Mouse (Mus musculus) hindbrain, embryonic 11.5 days (tissue): ENCODE data around the gene 0610030E20Rik. TPM values are rescaled to one million over a fixed set of nuclear protein-coding genes. Genes with fewer than 3 reads are reported as not detected.

Experiments
- ATAC-seq: fragments of 200-750 bp; cut with Nextera tagmentation; 2 replicates; pipeline ENCODE4 v1.8.0; 2017; ENCODE audit warnings: mild to moderate bottlenecking, moderate TSS enrichment, moderate library complexity; ENCODE audit not compliant: low FRiP score
- DNase-seq: peaks from one replicate; pipeline ENCODE4 v3.0.0-alpha.2; 2015; ENCODE audit warnings: low spot score
- H3K27ac ChIP-seq: fragments of 300-500 bp; sonication (generic); 2 replicates; pipeline ENCODE4 v1.5.1; 2014; ENCODE audit warnings: mild to moderate bottlenecking, low read depth, low read length
- H3K27me3 ChIP-seq: fragments of 300-500 bp; sonication (generic); 2 replicates; pipeline ENCODE4 v1.6.1; 2014; ENCODE audit warnings: mild to moderate bottlenecking, low read length, moderate library complexity, mixed read lengths; ENCODE audit not compliant: control insufficient read depth, insufficient read depth
- H3K36me3 ChIP-seq: fragments of 300-500 bp; sonication (generic); 2 replicates; pipeline ENCODE4 v1.6.1; 2014; ENCODE audit warnings: mild to moderate bottlenecking, low read length, moderate library complexity, mixed read lengths; ENCODE audit not compliant: control insufficient read depth, insufficient read depth
- H3K4me1 ChIP-seq: fragments of 300-500 bp; sonication (generic); replicated peaks from 2 replicates; pipeline ENCODE4 v1.6.1; 2014; ENCODE audit warnings: low read length, mixed read lengths; ENCODE audit not compliant: control insufficient read depth, insufficient read depth
- H3K4me2 ChIP-seq: fragments of 300-500 bp; sonication (generic); replicated peaks from 2 replicates; pipeline ENCODE4 v1.6.1; 2014; ENCODE audit warnings: mild to moderate bottlenecking, low read depth, low read length
- H3K4me3 ChIP-seq: fragments of 300-500 bp; sonication (generic); 2 replicates; pipeline ENCODE4 v1.5.1; 2014; ENCODE audit warnings: low read depth, low read length
- H3K9ac ChIP-seq: fragments of 300-500 bp; sonication (generic); 2 replicates; pipeline ENCODE4 v1.6.1; 2014; ENCODE audit warnings: low read depth, low read length
- H3K9me3 ChIP-seq: fragments of 300-500 bp; sonication (generic); 2 replicates; pipeline ENCODE4 v1.6.1; 2016; ENCODE audit warnings: low read length; ENCODE audit not compliant: control insufficient read depth
- WGBS: fragments of 180-500 bp; shearing (Covaris S2); extraction: QIAGEN DNeasy Blood & Tissue Kit; methylation state at CpG from one replicate; pipeline ENCODE4 v1.1.7; 2014; 5-methylcytosine and 5-hydroxymethylcytosine counted together
- polyA plus RNA-seq: library from polyadenylated mRNA; unstranded; fragments of >200 nt; fragmentation: Nextera tagmentation; extraction: Ambion mirVana; gene quantifications from 2 replicates; pipeline ENCODE4 v1.2.1, GENCODE M21; 2014

The 0610030E20Rik gene
- 17.6 and 28.4 TPM in 2 replicates for polyA plus RNA-seq

- DNase-seq (peak; percentile 82), ATAC-seq (peak; percentile 78)
- H3K4me2 ChIP-seq, result peak within 1 kb of the TSS; percentile 87
- peak within 1 kb of the TSS; percentile 86 for H3K9ac ChIP-seq
- H3K27ac ChIP-seq, result peak within 1 kb of the TSS; percentile 78
- H3K9me3 ChIP-seq, result no peaks in the 10 kb centered on the region
- H3K4me3 ChIP-seq, result peak within 1 kb of the TSS; percentile 93
- H3K36me3 ChIP-seq, result no peaks in the 10 kb centered on the region
- H3K27me3 ChIP-seq, result no peaks in the 10 kb centered on the region
- peaks cover 6% of the 10 kb centered on the region for H3K4me1 ChIP-seq
- 1% methylated on average over 67 of the region's 72 CpGs for WGBS
These were observed at the start of gene 0610030E20Rik for GRCm38 (mm10) chr6:72347166-72347941. 0610030E20Rik (plus strand) TSS chr6:72347317.

- Histone ChIP-seq H3K27ac (no peak overlapping the region), H3K4me2 (no peak overlapping the region), H3K9ac (no peak overlapping the region), H3K4me3 (no peak overlapping the region), H3K27me3 (no peaks in the 10 kb centered on the region), H3K36me3 (no peaks in the 10 kb centered on the region), H3K4me1 (no peaks in the 10 kb centered on the region), H3K9me3 (no peaks in the 10 kb centered on the region)
- WGBS, result 80% methylated on average over 3 of the region's 3 CpGs
- ATAC-seq, result no peak
- no peak for DNase-seq
These were observed 49.3 kb upstream of the 0610030E20Rik start for GRCm38 (mm10) chr6:72297825-72298224.

GRCm38 (mm10) chr6:72302349-72302925 is 44.7 kb upstream of the 0610030E20Rik start:
- no peak overlapping the region for H3K4me2 ChIP-seq
- H3K4me3 ChIP-seq, result no peak overlapping the region
- H3K27ac ChIP-seq, result no peak overlapping the region
- no peak overlapping the region for H3K9ac ChIP-seq
- H3K36me3 ChIP-seq, result no peaks in the 10 kb centered on the region
- no peaks in the 10 kb centered on the region for H3K9me3 ChIP-seq
- H3K27me3 ChIP-seq, result no peaks in the 10 kb centered on the region
- ATAC-seq (no peak), DNase-seq (no peak)
- no peaks in the 10 kb centered on the region for H3K4me1 ChIP-seq
- 90% methylated on average over 11 of the region's 11 CpGs for WGBS

- H3K36me3 ChIP-seq, result no peaks in the 10 kb centered on the region
- no peak overlapping the region for H3K27ac ChIP-seq
- 61% methylated on average over 9 of the region's 9 CpGs for WGBS
- H3K4me3 ChIP-seq, result no peak overlapping the region
- ATAC-seq (no peak), DNase-seq (no peak)
- H3K9me3 ChIP-seq, result no peaks in the 10 kb centered on the region
- no peak overlapping the region for H3K9ac ChIP-seq
- no peaks in the 10 kb centered on the region for H3K4me1 ChIP-seq
- H3K4me2 ChIP-seq, result no peak overlapping the region
- H3K27me3 ChIP-seq, result no peaks in the 10 kb centered on the region
These were observed 43.6 kb upstream of the 0610030E20Rik start for GRCm38 (mm10) chr6:72303510-72303909.

- no peak overlapping the region for H3K27ac ChIP-seq
These were observed 34.9 kb upstream of the 0610030E20Rik start for GRCm38 (mm10) chr6:72312198-72312597.

GRCm38 (mm10) chr6:72313124-72313867 is 33.8 kb upstream of the 0610030E20Rik start:
- Histone ChIP-seq H3K27ac (no peak overlapping the region), H3K36me3 (peaks cover 6% of the 10 kb centered on the region; the same call in 1 of the 2 replicates)

More at GRCm38 (mm10) chr6:72312198-72312597, 34.9 kb upstream of the 0610030E20Rik start:
- H3K27me3 ChIP-seq, result no peaks in the 10 kb centered on the region
- H3K9me3 ChIP-seq, result no peaks in the 10 kb centered on the region
- DNase-seq (no peak), ATAC-seq (no peak)
- peaks cover 4% of the 10 kb centered on the region; the same call in 1 of the 2 replicates for H3K36me3 ChIP-seq
- no peak overlapping the region for H3K4me3 ChIP-seq
- no peak overlapping the region for H3K4me2 ChIP-seq
- H3K4me1 ChIP-seq, result no peaks in the 10 kb centered on the region
- H3K9ac ChIP-seq, result no peak overlapping the region
- WGBS, result 100% methylated on average over 3 of the region's 3 CpGs

GRCm38 (mm10) chr6:72315384-72315783 is 31.7 kb upstream of the 0610030E20Rik start:
- Histone ChIP-seq H3K9me3 (no peaks in the 10 kb centered on the region), H3K4me3 (no peak overlapping the region), H3K4me2 (no peak overlapping the region), H3K4me1 (no peaks in the 10 kb centered on the region), H3K36me3 (peaks cover 10% of the 10 kb centered on the region; the same call in 1 of the 2 replicates), H3K9ac (no peak overlapping the region), H3K27ac (no peak overlapping the region), H3K27me3 (no peaks in the 10 kb centered on the region)
- ATAC-seq, result no peak
- 84% methylated on average over 2 of the region's 2 CpGs for WGBS
- no peak for DNase-seq

More at GRCm38 (mm10) chr6:72313124-72313867, 33.8 kb upstream of the 0610030E20Rik start:
- no peak overlapping the region for H3K4me3 ChIP-seq
- H3K9me3 ChIP-seq, result no peaks in the 10 kb centered on the region
- no peaks in the 10 kb centered on the region for H3K27me3 ChIP-seq
- ATAC-seq, result no peak
- no peak overlapping the region for H3K4me2 ChIP-seq
- WGBS, result 92% methylated on average over 11 of the region's 11 CpGs
- no peak overlapping the region for H3K9ac ChIP-seq
- no peaks in the 10 kb centered on the region for H3K4me1 ChIP-seq
- DNase-seq, result no peak

GRCm38 (mm10) chr6:72316044-72316443 is 31.1 kb upstream of the 0610030E20Rik start:
- no peaks in the 10 kb centered on the region for H3K27me3 ChIP-seq
- WGBS, result 89% methylated on average over 1 of the region's 1 CpGs
- H3K4me3 ChIP-seq, result no peak overlapping the region
- H3K9me3 ChIP-seq, result no peaks in the 10 kb centered on the region
- H3K27ac ChIP-seq, result no peak overlapping the region
- H3K4me1 ChIP-seq, result no peaks in the 10 kb centered on the region
- ATAC-seq, result no peak
- no peak overlapping the region for H3K4me2 ChIP-seq
- no peak for DNase-seq
- peaks cover 14% of the 10 kb centered on the region for H3K36me3 ChIP-seq
- H3K9ac ChIP-seq, result no peak overlapping the region
